Mouse (Mus musculus) kidney, embryonic 14.5 days (tissue): ENCODE results near the gene Msrb2. TPM values are rescaled to one million over a fixed set of nuclear protein-coding genes. Genes with fewer than 3 reads are reported as not detected.
A peak's percentile ranks its signal among the peaks of the same experiment; 100 is the strongest.

ENCODE experiments used
- ATAC-seq: fragments of 200-750 bp; cut with Nextera tagmentation; 2 replicates; pipeline ENCODE4 v1.8.0; 2017; ENCODE audit warnings: moderate number of reproducible peaks, mild to moderate bottlenecking, moderate TSS enrichment, moderate library complexity; ENCODE audit not compliant: low FRiP score, low TSS enrichment
- H3K27ac ChIP-seq: fragments of 300-500 bp; sonication (generic); 2 replicates; pipeline ENCODE4 v1.5.1; 2014; ENCODE audit warnings: low read depth, mild to moderate bottlenecking, low read length, moderate library complexity, mixed read lengths
- H3K27me3 ChIP-seq: fragments of 300-500 bp; sonication (generic); 2 replicates; pipeline ENCODE4 v1.6.1; 2014; ENCODE audit warnings: mild to moderate bottlenecking, low read length; ENCODE audit not compliant: control insufficient read depth, insufficient read depth
- H3K36me3 ChIP-seq: fragments of 300-500 bp; sonication (generic); 2 replicates; pipeline ENCODE4 v1.6.1; 2014; ENCODE audit warnings: low read length, mixed read lengths; ENCODE audit not compliant: control insufficient read depth, insufficient read depth
- H3K4me1 ChIP-seq: fragments of 300-500 bp; sonication (generic); 2 replicates; pipeline ENCODE4 v1.6.1; 2014; ENCODE audit warnings: low read length, mixed read lengths; ENCODE audit not compliant: control insufficient read depth, insufficient read depth
- H3K4me2 ChIP-seq: fragments of 300-500 bp; sonication (generic); replicated peaks from 2 replicates; pipeline ENCODE4 v1.6.1; 2014; ENCODE audit warnings: low read depth, mild to moderate bottlenecking, low read length
- H3K4me3 ChIP-seq: fragments of 300-500 bp; sonication (generic); 2 replicates; pipeline ENCODE4 v1.5.1; 2014; ENCODE audit warnings: mild to moderate bottlenecking, low read length
- H3K9ac ChIP-seq: fragments of 300-500 bp; sonication (generic); 2 replicates; pipeline ENCODE4 v1.6.1; 2014; ENCODE audit warnings: low read depth, mild to moderate bottlenecking, low read length, moderate library complexity
- H3K9me3 ChIP-seq: fragments of 300-500 bp; sonication (generic); 2 replicates; pipeline ENCODE4 v1.6.1; 2016; ENCODE audit warnings: low read length; ENCODE audit not compliant: control insufficient read depth
- WGBS: fragments of 180-500 bp; shearing (Covaris S2); extraction: QIAGEN DNeasy Blood & Tissue Kit; methylation state at CpG from one replicate; pipeline ENCODE4 v1.1.7; 2014; 5-methylcytosine and 5-hydroxymethylcytosine counted together
- polyA plus RNA-seq: library from polyadenylated mRNA; unstranded; fragments of >200 nt; fragmentation: Nextera tagmentation; extraction: Ambion mirVana; gene quantifications from 2 replicates; pipeline ENCODE4 v1.2.1, GENCODE M21; 2014

Gene Msrb2
- polyA plus RNA-seq, 1 experiment from 2014 or later = 33.3 TPM

- no peak for ATAC-seq
- no peak overlapping the region for H3K9ac ChIP-seq
Measured at GRCm38 (mm10) chr2:19382206-19382605, 11.0 kb downstream of the Msrb2 start.

GRCm38 (mm10) chr2:19383006-19383405 is 11.8 kb downstream of the Msrb2 start:
- Histone ChIP-seq H3K9ac (no peak overlapping the region), H3K36me3 (no peaks in the 10 kb centered on the region), H3K4me2 (no peak overlapping the region), H3K27me3 (no peaks in the 10 kb centered on the region), H3K4me1 (peaks cover 8% of the 10 kb centered on the region; the same call in 1 of the 2 replicates), H3K9me3 (no peaks in the 10 kb centered on the region), H3K4me3 (no peak overlapping the region), H3K27ac (no peak overlapping the region)
- WGBS = 58% methylated on average over 4 of the region's 4 CpGs
- ATAC-seq = no peak

More at GRCm38 (mm10) chr2:19382206-19382605, 11.0 kb downstream of the Msrb2 start:
- Histone ChIP-seq H3K4me2 (no peak overlapping the region), H3K4me1 (peaks cover 8% of the 10 kb centered on the region; the same call in 1 of the 2 replicates), H3K36me3 (no peaks in the 10 kb centered on the region), H3K9me3 (no peaks in the 10 kb centered on the region), H3K4me3 (no peak overlapping the region), H3K27ac (no peak overlapping the region), H3K27me3 (no peaks in the 10 kb centered on the region)
- WGBS = 67% methylated on average over 1 of the region's 1 CpGs

GRCm38 (mm10) chr2:19385772-19386171 is 14.5 kb downstream of the Msrb2 start:
- no peak overlapping the region for H3K9ac ChIP-seq
- no peaks in the 10 kb centered on the region for H3K36me3 ChIP-seq
- no peaks in the 10 kb centered on the region for H3K27me3 ChIP-seq
- 0 out of 2 replicates have a peak, but pooled peaks cover 3% of the 10 kb centered on the region for H3K4me1 ChIP-seq
- H3K4me3 ChIP-seq = no peak overlapping the region
- no peaks in the 10 kb centered on the region for H3K9me3 ChIP-seq
- H3K4me2 ChIP-seq = no peak overlapping the region
- no peak for ATAC-seq
- no peak overlapping the region for H3K27ac ChIP-seq
- 91% methylated on average over 5 of the region's 5 CpGs for WGBS

GRCm38 (mm10) chr2:19388329-19389103 is 17.3 kb downstream of the Msrb2 start:
- WGBS = 76% methylated on average over 12 of the region's 12 CpGs
- Histone ChIP-seq H3K4me1 (no peaks in the 10 kb centered on the region), H3K36me3 (no peaks in the 10 kb centered on the region), H3K4me3 (no peak overlapping the region), H3K9me3 (no peaks in the 10 kb centered on the region), H3K27ac (no peak overlapping the region), H3K9ac (no peak overlapping the region), H3K27me3 (no peaks in the 10 kb centered on the region), H3K4me2 (no peak overlapping the region)
- ATAC-seq = 0 out of 2 replicates have a peak, but pooled peaks have one; percentile 49

- Histone ChIP-seq H3K9ac (no peak overlapping the region), H3K9me3 (no peaks in the 10 kb centered on the region), H3K36me3 (no peaks in the 10 kb centered on the region), H3K4me2 (no peak overlapping the region), H3K4me3 (no peak overlapping the region), H3K27ac (no peak overlapping the region), H3K4me1 (no peaks in the 10 kb centered on the region), H3K27me3 (no peaks in the 10 kb centered on the region)
- 65% methylated on average over 7 of the region's 7 CpGs for WGBS
- ATAC-seq = no peak
Measured at GRCm38 (mm10) chr2:19390411-19391143, 19.3 kb downstream of the Msrb2 start.

- Histone ChIP-seq H3K4me1 (no peaks in the 10 kb centered on the region), H3K9ac (no peak overlapping the region), H3K36me3 (no peaks in the 10 kb centered on the region), H3K4me2 (no peak overlapping the region), H3K27me3 (no peaks in the 10 kb centered on the region), H3K9me3 (no peaks in the 10 kb centered on the region), H3K4me3 (no peak overlapping the region), H3K27ac (no peak overlapping the region)
- 49% methylated on average over 3 of the region's 3 CpGs for WGBS
- ATAC-seq = no peak
Measured at GRCm38 (mm10) chr2:19391649-19392048, 20.4 kb downstream of the Msrb2 start.

- no peak overlapping the region for H3K4me2 ChIP-seq
- H3K4me3 ChIP-seq = no peak overlapping the region
- H3K36me3 ChIP-seq = no peaks in the 10 kb centered on the region
- H3K9me3 ChIP-seq = no peaks in the 10 kb centered on the region
- no peak overlapping the region for H3K9ac ChIP-seq
- H3K27ac ChIP-seq = no peak overlapping the region
- H3K27me3 ChIP-seq = no peaks in the 10 kb centered on the region
- H3K4me1 ChIP-seq = no peaks in the 10 kb centered on the region
- 44% methylated on average over 2 of the region's 2 CpGs for WGBS
- ATAC-seq = no peak
Measured at GRCm38 (mm10) chr2:19392793-19393192, 21.6 kb downstream of the Msrb2 start.

GRCm38 (mm10) chr2:19405409-19405808 is 34.2 kb downstream of the Msrb2 start:
- Histone ChIP-seq H3K27me3 (no peaks in the 10 kb centered on the region), H3K9me3 (no peaks in the 10 kb centered on the region), H3K4me3 (no peak overlapping the region), H3K9ac (no peak overlapping the region), H3K4me2 (no peak overlapping the region), H3K27ac (peak overlapping the region; percentile 70; the same call in 1 of the 2 replicates), H3K36me3 (no peaks in the 10 kb centered on the region), H3K4me1 (0 out of 2 replicates have a peak, but pooled peaks cover 9% of the 10 kb centered on the region)
- WGBS = 78% methylated on average over 5 of the region's 5 CpGs
- ATAC-seq = no peak

- 32% methylated on average over 3 of the region's 3 CpGs for WGBS
- ATAC-seq = peak; percentile 82
- H3K9ac ChIP-seq = no peak overlapping the region
- H3K36me3 ChIP-seq = no peaks in the 10 kb centered on the region
- H3K27ac ChIP-seq = no peak overlapping the region
- H3K4me2 ChIP-seq = no peak overlapping the region
- no peaks in the 10 kb centered on the region for H3K27me3 ChIP-seq
- H3K9me3 ChIP-seq = no peaks in the 10 kb centered on the region
- H3K4me3 ChIP-seq = no peak overlapping the region
- 0 out of 2 replicates have a peak, but pooled peaks cover 9% of the 10 kb centered on the region for H3K4me1 ChIP-seq
Measured at GRCm38 (mm10) chr2:19406531-19406930, 35.3 kb downstream of the Msrb2 start.
